Mouse (Mus musculus): ENCODE measurements around the gene Rhof. TPM values are rescaled to one million over a fixed set of nuclear protein-coding genes. Genes with fewer than 3 reads are reported as not detected.
A peak's percentile ranks its signal among the peaks of the same experiment; 100 is the strongest.

The Rhof gene
- polyA plus RNA-seq, 1 experiment from 2014 or later: 0.33 TPM

DNA sequence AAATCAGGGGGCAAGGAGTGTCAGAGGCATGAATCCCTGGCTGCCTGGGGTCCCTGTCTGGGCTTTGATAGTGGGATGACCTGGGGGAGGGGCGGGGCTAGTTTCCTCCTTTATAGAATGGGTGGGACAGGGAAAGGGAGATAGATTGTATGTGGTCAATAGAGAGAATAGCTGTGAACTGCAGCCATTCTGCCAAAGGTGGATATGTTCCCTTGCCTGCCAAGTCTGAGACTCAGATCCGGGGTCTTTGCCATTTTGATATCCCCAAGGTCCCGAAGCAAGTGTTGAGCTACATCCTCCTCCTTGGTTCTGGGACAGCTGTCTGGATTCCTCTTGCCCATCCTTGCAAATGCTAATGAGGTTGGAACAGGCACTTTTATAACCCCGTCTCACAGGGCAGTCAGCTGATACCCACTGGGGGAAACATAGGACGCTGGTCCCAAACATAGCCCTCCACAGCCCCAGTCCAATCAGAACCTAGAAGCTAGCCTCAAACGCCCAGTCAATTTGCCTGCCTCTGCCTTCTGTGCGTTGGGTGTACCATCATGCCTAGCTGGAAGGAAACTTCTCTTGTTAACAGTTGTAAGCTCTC is 11.8 kb downstream of the Rhof start:
- TF ChIP-seq CTCF (IDR thresholded peaks at IDR 0.05): no peak
- ChIA-PET CTCF (interaction anchor here (0.7 to 2.7 kb wide), 5 partner anchors 12 to 57 kb away, joined by 3 to 10 read pairs (median 3); partner anchors contain the start of gene Rhof), POLR2A (interaction anchor here (0.6 kb wide), 1 partner anchor 773 kb away, joined by 3 read pairs; no protein-coding TSS in a partner anchor)
- DNase-seq (ENCODE audit: low read depth, low spot score): no peak
- no peak for ATAC-seq
- in situ Hi-C loops (cut with MboI; ENCODE audit: low pct_unique_long_range_greater_than_20kb): loop anchor here (10.0 kb wide), 1 partner anchor 56 kb away; the partner anchor contains the start of gene Tmem120b
- H3K27me3 ChIP-seq: no peaks in the 10 kb centered on the region

DNA sequence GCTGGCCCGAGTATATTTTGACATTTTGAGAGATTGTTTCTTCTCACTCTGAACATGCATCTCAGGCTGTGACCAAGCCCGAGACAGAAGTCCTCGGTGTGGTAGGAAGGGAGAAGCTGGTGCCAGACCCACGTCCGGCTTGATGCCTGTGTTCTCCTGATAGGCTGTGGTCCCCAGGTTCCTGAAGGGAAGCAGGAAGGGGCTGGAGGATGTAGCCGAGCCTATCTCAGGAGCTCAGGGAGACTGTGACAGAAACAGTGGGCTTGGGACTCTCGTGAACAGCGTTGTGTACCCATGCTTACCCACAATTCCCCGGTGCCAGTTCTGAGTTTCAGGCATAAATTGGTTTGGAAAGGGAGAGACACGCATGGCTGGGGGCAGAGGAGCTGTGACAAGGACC is 13.7 kb downstream of the Rhof start:
- in situ Hi-C loops (cut with MboI; ENCODE audit: low pct_unique_long_range_greater_than_20kb): no loop called here
- no peaks in the 10 kb centered on the region for H3K27me3 ChIP-seq
- no peak for DNase-seq (ENCODE audit: low read depth, low spot score)
- TF ChIP-seq CTCF (IDR thresholded peaks at IDR 0.05): no peak
- ChIA-PET POLR2A (no interaction called here), CTCF (interaction anchor here (1.1 to 1.5 kb wide), 2 partner anchors 10 to 31 kb away, joined by 3 read pairs; no protein-coding TSS in a partner anchor)
- ATAC-seq: no peak

DNA sequence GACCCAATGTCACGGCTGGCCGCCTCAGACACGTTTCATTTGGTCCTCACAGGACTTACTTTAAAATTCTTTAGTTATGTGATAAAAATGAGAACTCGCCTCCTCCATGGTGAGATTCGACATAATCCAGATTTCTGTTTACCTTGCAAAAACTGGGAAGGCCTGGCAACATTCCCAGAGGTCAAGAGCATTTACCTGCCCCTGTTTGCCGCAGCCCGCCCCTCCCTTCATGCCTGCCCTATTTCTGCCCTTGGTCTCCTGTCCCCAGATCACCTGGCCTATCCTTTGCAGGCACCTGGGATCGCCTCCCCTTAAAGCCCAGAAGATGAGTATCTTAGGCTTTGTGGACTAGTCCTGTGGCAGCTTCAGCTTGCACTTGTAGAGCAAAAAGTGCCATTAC is 14.7 kb downstream of the Rhof start:
- no peak for TF ChIP-seq CTCF (IDR thresholded peaks at IDR 0.05)
- in situ Hi-C loops (cut with MboI; ENCODE audit: low pct_unique_long_range_greater_than_20kb): no loop called here
- DNase-seq (ENCODE audit: low read depth, low spot score): no peak
- ATAC-seq: no peak
- CTCF ChIA-PET: interaction anchor here (1.1 to 1.5 kb wide), 2 partner anchors 11 to 32 kb away, joined by 3 read pairs; no protein-coding TSS in a partner anchor
- POLR2A ChIA-PET: no interaction called here
- H3K27me3 ChIP-seq: no peaks in the 10 kb centered on the region

DNA sequence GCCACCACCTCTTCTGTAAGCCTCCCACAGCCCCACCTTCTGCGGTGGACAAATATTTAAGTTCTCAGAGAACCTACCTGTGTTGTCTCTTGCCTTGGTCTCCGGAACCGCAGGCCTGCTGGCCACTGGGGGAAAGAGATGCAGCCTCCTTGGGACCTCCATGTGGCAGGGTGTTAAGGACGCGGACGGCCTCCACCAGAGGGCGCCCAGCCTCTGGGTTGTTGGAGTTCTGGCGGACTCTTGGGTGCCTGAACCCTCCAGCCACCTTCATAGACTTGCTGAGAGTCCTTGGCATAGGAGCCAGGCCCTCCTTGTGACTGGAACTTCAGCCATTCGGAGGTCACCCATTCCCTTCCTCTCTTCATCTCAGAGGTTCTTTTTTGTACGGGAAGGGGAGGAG is 15.2 kb downstream of the Rhof start:
- ChIA-PET POLR2A (no interaction called here), CTCF (interaction anchor here (1.0 to 1.1 kb wide), 2 partner anchors 32 to 50 kb away, joined by 3 to 5 read pairs; no protein-coding TSS in a partner anchor)
- no peak for DNase-seq (ENCODE audit: low read depth, low spot score)
- ATAC-seq: peak; percentile 62
- H3K27me3 ChIP-seq: no peaks in the 10 kb centered on the region
- TF ChIP-seq CTCF (IDR thresholded peaks at IDR 0.05): peak; percentile 88
- in situ Hi-C loops (cut with MboI; ENCODE audit: low pct_unique_long_range_greater_than_20kb): no loop called here

DNA sequence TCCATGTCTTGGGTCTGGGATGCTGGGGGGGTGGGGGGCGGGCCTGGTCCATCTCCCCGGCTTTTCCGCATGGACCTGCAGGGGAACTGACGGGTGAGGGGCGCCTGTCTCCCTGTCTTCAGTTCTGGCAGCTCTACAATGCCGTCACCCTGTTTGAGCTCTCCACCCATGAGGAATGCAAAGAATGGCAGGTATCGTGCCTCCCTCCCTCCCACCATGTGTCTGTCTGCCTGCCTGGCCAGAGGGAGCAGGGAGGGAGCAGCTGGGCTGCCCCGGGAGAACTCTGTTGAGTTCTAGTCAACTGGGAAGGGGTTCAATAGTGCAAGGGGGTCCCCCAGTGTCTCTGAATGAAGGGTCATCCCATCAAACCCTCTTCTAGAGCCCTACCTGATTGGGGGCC is 16.4 kb downstream of the Rhof start:
- no peak for TF ChIP-seq CTCF (IDR thresholded peaks at IDR 0.05)
- DNase-seq (ENCODE audit: low read depth, low spot score) (no peak), ATAC-seq (peak; percentile 17)
- ChIA-PET POLR2A (no interaction called here), CTCF (interaction anchor here (0.7 to 2.9 kb wide), 5 partner anchors 16 to 55 kb away, joined by 3 to 10 read pairs (median 3); partner anchors contain the start of gene Rhof)
- no peaks in the 10 kb centered on the region for H3K27me3 ChIP-seq
- in situ Hi-C loops (cut with MboI; ENCODE audit: low pct_unique_long_range_greater_than_20kb): no loop called here

DNA sequence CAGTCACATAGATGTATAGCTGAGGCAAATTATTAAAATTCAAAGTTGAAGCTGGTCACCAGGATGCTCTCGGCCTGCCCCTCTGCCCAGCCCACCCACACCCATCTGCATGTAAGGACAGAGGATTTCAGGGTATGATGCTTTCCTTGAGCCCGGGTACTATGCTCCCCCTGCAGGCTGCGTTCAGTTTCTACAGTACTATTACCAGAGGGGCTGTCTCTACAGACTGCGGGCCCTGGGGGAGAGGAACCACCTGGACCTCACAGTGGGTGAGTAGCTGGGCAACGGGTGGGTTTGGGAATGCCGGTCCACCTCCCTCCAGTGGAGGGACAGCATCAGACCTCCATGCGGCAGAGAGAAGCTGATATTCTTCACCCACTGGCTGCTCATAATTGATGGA is 17.6 kb downstream of the Rhof start:
- in situ Hi-C loops (cut with MboI; ENCODE audit: low pct_unique_long_range_greater_than_20kb): no loop called here
- TF ChIP-seq CTCF (IDR thresholded peaks at IDR 0.05): no peak
- no peak for ATAC-seq
- no peaks in the 10 kb centered on the region for H3K27me3 ChIP-seq
- DNase-seq (ENCODE audit: low read depth, low spot score): no peak
- CTCF ChIA-PET: interaction anchor here (1.1 to 2.9 kb wide), 8 partner anchors 11 to 56 kb away, joined by 3 to 10 read pairs (median 4); partner anchors contain the start of gene Rhof
- POLR2A ChIA-PET: interaction anchor here (0.7 kb wide), 1 partner anchor 51 kb away, joined by 10 read pairs; no protein-coding TSS in a partner anchor

DNA sequence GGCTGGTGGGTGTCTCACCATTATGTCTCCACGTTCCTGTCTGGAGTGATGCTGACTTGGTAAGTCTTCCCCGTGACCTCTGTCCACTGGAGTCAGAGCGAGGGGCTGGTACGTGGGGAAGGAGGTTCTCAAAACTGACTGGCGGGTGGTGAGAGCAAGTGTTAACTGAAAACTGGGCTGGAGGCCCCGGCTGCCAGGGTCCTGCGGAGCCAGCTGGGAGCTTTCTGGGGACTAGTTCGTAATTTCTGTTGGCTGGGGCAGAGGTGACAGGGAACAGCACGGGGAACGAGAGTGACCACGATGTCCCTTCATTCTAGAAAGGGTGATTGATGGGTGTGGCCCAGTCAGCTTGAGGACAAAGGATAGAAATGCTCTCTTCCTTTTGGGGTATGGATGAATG is 18.4 kb downstream of the Rhof start:
- in situ Hi-C loops (cut with MboI; ENCODE audit: low pct_unique_long_range_greater_than_20kb): no loop called here
- POLR2A ChIA-PET: no interaction called here
- DNase-seq (ENCODE audit: low read depth, low spot score): no peak

DNA sequence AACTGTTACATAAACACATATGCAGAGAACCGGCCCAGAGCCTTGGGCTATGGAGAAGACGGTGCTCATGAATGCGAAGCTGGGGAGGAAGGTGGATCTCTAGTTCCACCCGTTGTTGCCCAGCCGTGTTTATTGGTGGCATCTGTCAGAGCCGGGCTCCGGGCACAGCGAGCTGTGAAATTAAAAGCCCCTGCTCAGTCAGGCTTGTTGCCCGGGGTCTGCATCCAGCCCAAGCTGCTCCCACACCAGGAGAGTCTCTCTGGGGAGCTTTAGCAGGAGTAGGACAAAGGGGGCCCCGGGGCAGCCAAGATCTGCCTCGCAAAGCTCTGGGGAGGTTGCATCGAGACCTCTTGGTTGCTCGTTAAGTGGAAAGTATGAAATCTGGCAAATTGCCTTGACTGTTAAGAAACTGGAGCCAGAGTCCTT is 22.2 kb downstream of the Rhof start:
- TF ChIP-seq CTCF (IDR thresholded peaks at IDR 0.05): no peak
- no peaks in the 10 kb centered on the region for H3K27me3 ChIP-seq
- in situ Hi-C loops (cut with MboI; ENCODE audit: low pct_unique_long_range_greater_than_20kb): no loop called here
- ATAC-seq (no peak), DNase-seq (ENCODE audit: low read depth, low spot score) (no peak)
- ChIA-PET CTCF (interaction anchor here (0.9 to 2.1 kb wide), 2 partner anchors 26 to 35 kb away, joined by 3 to 5 read pairs; no protein-coding TSS in a partner anchor), POLR2A (interaction anchor here (1.0 to 1.2 kb wide), 2 partner anchors 15 to 18 kb away, joined by 3 to 4 read pairs; no protein-coding TSS in a partner anchor)

More for the DNA sequence above, 18.4 kb downstream of the Rhof start:
- no peak for ATAC-seq
- no peaks in the 10 kb centered on the region for H3K27me3 ChIP-seq
- no peak for TF ChIP-seq CTCF (IDR thresholded peaks at IDR 0.05)
- CTCF ChIA-PET: interaction anchor here (1.1 to 2.9 kb wide), 7 partner anchors 12 to 57 kb away, joined by 3 to 10 read pairs (median 4); no protein-coding TSS in a partner anchor

DNA sequence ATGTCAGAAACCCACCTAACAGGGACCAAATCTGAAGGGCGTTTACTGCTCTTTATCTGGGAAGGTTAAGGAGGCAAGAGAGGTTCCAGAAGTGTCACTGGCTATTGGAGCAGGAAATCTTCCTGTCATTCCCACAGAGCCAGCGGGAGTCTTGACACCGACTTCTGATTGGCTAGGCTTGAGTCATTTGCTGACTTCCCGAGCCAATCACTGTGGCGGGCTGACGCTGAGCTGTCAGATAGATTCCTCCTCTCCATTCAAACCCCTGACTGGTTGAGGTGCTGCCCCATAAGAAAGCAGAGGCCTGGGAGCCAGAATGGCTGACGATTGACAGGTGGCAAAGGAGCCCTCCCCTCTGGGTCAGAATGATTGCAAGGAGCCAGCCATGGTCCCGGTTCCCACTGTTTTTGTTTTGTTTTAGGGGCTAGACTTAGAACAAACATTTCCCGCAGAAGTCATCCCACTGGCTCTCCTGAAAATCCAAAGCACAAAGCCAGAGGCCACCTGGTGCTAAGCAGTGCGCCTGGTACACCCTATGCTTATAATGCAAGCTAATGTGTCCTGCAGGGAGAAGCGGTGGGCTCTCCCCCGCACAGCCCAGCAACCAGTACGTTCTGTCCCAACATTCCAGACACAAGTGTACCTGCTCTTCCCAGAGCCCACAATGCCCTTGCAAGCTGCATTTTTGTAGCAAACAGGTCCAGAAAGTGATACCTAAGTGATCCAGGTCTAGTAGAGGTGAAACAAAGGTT is 22.9 kb downstream of the Rhof start:
- ChIA-PET POLR2A (interaction anchor here (1.0 to 1.2 kb wide), 2 partner anchors 14 to 17 kb away, joined by 3 to 4 read pairs; no protein-coding TSS in a partner anchor), CTCF (interaction anchor here (0.9 kb wide), 1 partner anchor 34 kb away, joined by 3 read pairs; no protein-coding TSS in a partner anchor)
- in situ Hi-C loops (cut with MboI; ENCODE audit: low pct_unique_long_range_greater_than_20kb): no loop called here
- DNase-seq (ENCODE audit: low read depth, low spot score) (no peak), ATAC-seq (no peak)
- TF ChIP-seq CTCF (IDR thresholded peaks at IDR 0.05): no peak
- no peaks in the 10 kb centered on the region for H3K27me3 ChIP-seq

DNA sequence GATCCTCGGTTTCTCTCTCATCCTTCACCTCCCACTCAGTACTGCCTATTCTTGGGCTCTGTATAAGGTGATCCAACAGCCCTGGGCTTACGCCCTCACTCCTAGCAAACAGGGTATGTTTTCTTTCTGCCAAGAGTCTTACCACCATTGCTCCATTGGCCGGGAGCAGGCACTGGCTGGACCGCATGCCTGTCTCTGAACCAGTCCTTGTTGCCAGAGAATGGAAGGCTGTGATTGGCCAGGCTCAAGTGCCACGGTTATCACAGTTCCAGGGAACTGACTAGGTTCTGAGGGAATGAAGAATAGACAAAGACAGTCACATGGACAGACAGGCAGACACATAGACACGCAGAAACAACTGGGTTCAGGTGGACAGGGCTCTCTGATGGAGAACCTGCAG is 27.7 kb downstream of the Rhof start:
- POLR2A ChIA-PET: no interaction called here
- H3K27me3 ChIP-seq: no peaks in the 10 kb centered on the region
- in situ Hi-C loops (cut with MboI; ENCODE audit: low pct_unique_long_range_greater_than_20kb): no loop called here
- CTCF ChIA-PET: no interaction called here
- ATAC-seq (no peak), DNase-seq (ENCODE audit: low read depth, low spot score) (no peak)
- TF ChIP-seq CTCF (IDR thresholded peaks at IDR 0.05): no peak
